Mouse (Mus musculus) heart, postnatal 0 days (tissue): Measurements from ENCODE around the gene Prss29.

Experiments used
- CTCF ChIP-seq: IDR thresholded peaks from 2 replicates; pipeline ENCODE4 v1.5.1; 2016; ENCODE audit warnings: antibody characterized with exemption, control low read depth, low read depth
- EP300 ChIP-seq: IDR thresholded peaks from 2 replicates; pipeline ENCODE4 v1.6.1; 2016; ENCODE audit warnings: antibody characterized with exemption, low read depth

DNA sequence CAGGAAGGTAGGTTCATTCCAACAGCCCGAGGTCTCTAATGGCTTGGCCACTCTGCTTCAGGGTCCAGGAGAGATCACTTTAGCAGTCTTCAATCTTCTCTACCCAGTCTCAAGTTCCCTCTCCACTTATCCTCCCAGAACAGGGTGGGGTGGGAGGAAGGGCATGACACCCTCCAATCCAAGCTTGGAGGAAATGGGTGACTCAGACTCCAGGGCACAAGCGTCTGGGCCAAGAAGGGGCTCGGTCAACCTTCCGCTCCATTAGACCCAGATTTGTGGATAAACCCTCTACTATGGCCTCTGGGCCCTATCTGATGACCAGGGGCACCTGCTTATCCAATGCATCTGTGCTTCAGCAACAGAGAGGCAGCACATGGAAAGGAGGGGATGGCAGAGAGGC is 27.0 kb downstream of the Prss29 start, which contains the start of gene Tpsab1:
- no peak for TF ChIP-seq CTCF
- no peak for TF ChIP-seq EP300
